16 mouse cellular contexts compared by ENCODE assay signal in the genomic region with DNA sequence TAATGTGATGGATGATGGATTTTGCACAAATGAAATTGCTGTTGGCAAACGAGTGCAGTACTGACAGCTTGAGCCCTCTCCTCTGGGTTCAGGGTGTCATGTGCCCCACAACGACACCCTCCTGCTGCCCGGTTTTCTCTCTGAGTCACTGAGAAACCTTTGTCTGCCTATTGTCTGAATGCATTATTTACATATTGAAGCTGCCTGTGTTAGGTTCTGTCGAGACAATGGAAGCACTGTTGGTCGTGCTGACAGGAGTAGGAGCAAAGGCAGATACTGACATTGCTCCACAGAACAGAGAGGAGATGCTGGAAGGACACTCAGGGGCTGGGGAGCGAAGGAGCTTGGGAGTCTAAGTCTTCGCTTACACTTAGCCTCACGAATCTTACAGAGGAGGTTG. TPM values are rescaled to one million over a fixed set of nuclear protein-coding genes. Genes with fewer than 3 reads are reported as not detected.
DNase-seq lines count a peak whose midpoint lies in the region; ATAC-seq and TF ChIP-seq lines count a peak whose summit lies in the region.
"Had no signal": no experiment of that assay in that cellular context is flagged by ENCODE, and none has a peak within 500 bp of the region (broad histone marks: within the 10 kb centered on the region; RNA-seq: fewer than 3 reads in every experiment).

No protein-coding gene starts in this region.

- 0 out of 2 replicates have a peak overlapping the region, but pooled peaks have one; percentile 34 for H3K27ac ChIP-seq in forebrain, embryonic 15.5 days (replicated peaks)
- no peak overlapping the region for H3K27ac ChIP-seq in forebrain, embryonic 12.5 days
- H3K27ac ChIP-seq in midbrain, embryonic 10.5 days (replicated peaks) = peak overlapping the region; percentile 61; the same call in 1 of the 2 replicates
- H3K27ac ChIP-seq in midbrain, postnatal 0 days (ENCODE audit: low read depth, low read length) = no peak overlapping the region
- H3K27ac ChIP-seq in hindbrain, embryonic 15.5 days (replicated peaks) = 0 out of 2 replicates have a peak overlapping the region, but pooled peaks have one; percentile 13
- H3K27ac ChIP-seq: embryonic facial prominence, embryonic 15.5 days; limb, embryonic 12.5 days had no signal

- 34% methylated on average over 8 of the region's 8 CpGs for WGBS in forebrain, embryonic 15.5 days
- WGBS in forebrain, embryonic 12.5 days = 34% methylated on average over 8 of the region's 8 CpGs
- 45% methylated on average over 8 of the region's 8 CpGs for WGBS in midbrain, embryonic 10.5 days
- 25% methylated on average over 8 of the region's 8 CpGs for WGBS in midbrain, postnatal 0 days
- 22% methylated on average over 8 of the region's 8 CpGs for WGBS in hindbrain, embryonic 15.5 days

- ATAC-seq in forebrain, embryonic 15.5 days (replicated peaks) = no peak
- no peak for ATAC-seq in forebrain, embryonic 12.5 days (ENCODE audit: low FRiP score)
- ATAC-seq in midbrain, postnatal 0 days (ENCODE audit: low FRiP score) = no peak
- ATAC-seq in hindbrain, embryonic 15.5 days (ENCODE audit: low FRiP score, low read depth) = no peak

- H3K9me3 ChIP-seq in forebrain, embryonic 15.5 days = no peaks in the 10 kb centered on the region
- no peaks in the 10 kb centered on the region for H3K9me3 ChIP-seq in forebrain, embryonic 12.5 days
- no peaks in the 10 kb centered on the region for H3K9me3 ChIP-seq in midbrain, embryonic 10.5 days (replicated peaks)
- no peaks in the 10 kb centered on the region for H3K9me3 ChIP-seq in midbrain, postnatal 0 days (ENCODE audit: low read length)
- H3K9me3 ChIP-seq in hindbrain, embryonic 15.5 days = no peaks in the 10 kb centered on the region
- H3K9me3 ChIP-seq: embryonic facial prominence, embryonic 15.5 days; limb, embryonic 12.5 days had no signal

- H3K4me1 ChIP-seq in forebrain, embryonic 15.5 days = peaks cover 12% of the 10 kb centered on the region
- H3K4me1 ChIP-seq in forebrain, embryonic 12.5 days = peaks cover 19% of the 10 kb centered on the region
- H3K4me1 ChIP-seq in midbrain, embryonic 10.5 days = peaks cover 16% of the 10 kb centered on the region
- peaks cover 6% of the 10 kb centered on the region; the same call in 1 of the 2 replicates for H3K4me1 ChIP-seq in midbrain, postnatal 0 days (ENCODE audit: insufficient read depth, low read length)
- H3K4me1 ChIP-seq in hindbrain, embryonic 15.5 days (replicated peaks) = peaks cover 28% of the 10 kb centered on the region
- H3K4me1 ChIP-seq: embryonic facial prominence, embryonic 15.5 days; limb, embryonic 12.5 days had no signal

- no peak for TF ChIP-seq CTCF in midbrain, postnatal 0 days (IDR thresholded peaks at IDR 0.05)

- H3K27me3 ChIP-seq in forebrain, embryonic 15.5 days = no peaks in the 10 kb centered on the region
- no peaks in the 10 kb centered on the region for H3K27me3 ChIP-seq in forebrain, embryonic 12.5 days
- H3K27me3 ChIP-seq in midbrain, embryonic 10.5 days (ENCODE audit: low read depth, poor library complexity, severe bottlenecking) = no peaks in the 10 kb centered on the region
- no peaks in the 10 kb centered on the region for H3K27me3 ChIP-seq in midbrain, postnatal 0 days (ENCODE audit: insufficient read depth, low read length)
- no peaks in the 10 kb centered on the region for H3K27me3 ChIP-seq in hindbrain, embryonic 15.5 days
- H3K27me3 ChIP-seq: embryonic facial prominence, embryonic 15.5 days; limb, embryonic 12.5 days had no signal

- no peak overlapping the region for H3K4me2 ChIP-seq in forebrain, embryonic 15.5 days (replicated peaks)
- H3K4me2 ChIP-seq in forebrain, embryonic 12.5 days = no peak overlapping the region
- no peak overlapping the region for H3K4me2 ChIP-seq in midbrain, postnatal 0 days (ENCODE audit: low read depth, low read length, poor library complexity, severe bottlenecking)
- no peak overlapping the region for H3K4me2 ChIP-seq in hindbrain, embryonic 15.5 days
- H3K4me2 ChIP-seq: embryonic facial prominence, embryonic 15.5 days; limb, embryonic 12.5 days had no signal

- no peaks in the 10 kb centered on the region for H3K36me3 ChIP-seq in forebrain, embryonic 15.5 days
- H3K36me3 ChIP-seq in forebrain, embryonic 12.5 days (replicated peaks) = no peaks in the 10 kb centered on the region
- no peaks in the 10 kb centered on the region for H3K36me3 ChIP-seq in midbrain, embryonic 10.5 days
- H3K36me3 ChIP-seq in midbrain, postnatal 0 days (ENCODE audit: insufficient read depth, low read length) = no peaks in the 10 kb centered on the region
- no peaks in the 10 kb centered on the region for H3K36me3 ChIP-seq in hindbrain, embryonic 15.5 days
- H3K36me3 ChIP-seq: embryonic facial prominence, embryonic 15.5 days; limb, embryonic 12.5 days had no signal

- no peak overlapping the region for H3K4me3 ChIP-seq in forebrain, embryonic 15.5 days
- no peak overlapping the region for H3K4me3 ChIP-seq in forebrain, embryonic 12.5 days (replicated peaks)
- H3K4me3 ChIP-seq in midbrain, embryonic 10.5 days = no peak overlapping the region
- H3K4me3 ChIP-seq in midbrain, postnatal 0 days (ENCODE audit: low read depth, low read length) = no peak overlapping the region
- no peak overlapping the region for H3K4me3 ChIP-seq in hindbrain, embryonic 15.5 days
- H3K4me3 ChIP-seq: embryonic facial prominence, embryonic 15.5 days; limb, embryonic 12.5 days had no signal

- no peak for DNase-seq in midbrain, embryonic 10.5 days (ENCODE audit: low spot score)
- no peak for DNase-seq in midbrain, postnatal 0 days (ENCODE audit: low spot score)
- DNase-seq in retina, embryonic 14.5 days (ENCODE audit: low spot score) = peak; percentile 36
- no peak for DNase-seq in yolk sac, embryonic 10.5 days (ENCODE audit: low spot score)
- DNase-seq in ovary, postnatal 36 days (ENCODE audit: low spot score) = no peak
- DNase-seq: adrenal gland, adult 8-10 months; kidney, postnatal 4 days; lung, adult 18-20 months; spleen, adult 18-20 months had no signal

- H3K9ac ChIP-seq in forebrain, embryonic 15.5 days (replicated peaks) = no peak overlapping the region
- no peak overlapping the region for H3K9ac ChIP-seq in forebrain, embryonic 12.5 days
- no peak overlapping the region for H3K9ac ChIP-seq in midbrain, postnatal 0 days (replicated peaks; ENCODE audit: low read length, poor library complexity, severe bottlenecking)
- no peak overlapping the region for H3K9ac ChIP-seq in hindbrain, embryonic 15.5 days
- H3K9ac ChIP-seq: embryonic facial prominence, embryonic 15.5 days; limb, embryonic 12.5 days had no signal

RNA-seq across cellular contexts. Expression of a gene that starts 44.2 kb away (rescaled TPM):
- 23.8 and 28.6 TPM in 2 replicates for polyA plus RNA-seq in forebrain, embryonic 15.5 days (2015; fragmentation: Nextera tagmentation; extraction: Ambion mirVana)
- 14.6 and 15.5 TPM in 2 replicates for polyA plus RNA-seq in forebrain, embryonic 12.5 days (2016; fragmentation: Nextera tagmentation; extraction: Ambion mirVana)
- polyA plus RNA-seq in midbrain, embryonic 10.5 days (2016; fragmentation: Nextera tagmentation; extraction: Ambion mirVana) = 1.8 and 4.1 TPM in 2 replicates
- 159 and 190 TPM in 2 replicates for total RNA-seq in midbrain, postnatal 0 days (2014; rRNA removed)
- polyA plus RNA-seq in midbrain, postnatal 0 days (2015; fragmentation: Nextera tagmentation; extraction: Ambion mirVana) = 27.3 and 31.3 TPM in 2 replicates
- polyA plus RNA-seq in hindbrain, embryonic 15.5 days (2015; fragmentation: Nextera tagmentation; extraction: Ambion mirVana) = 32.7 and 33.1 TPM in 2 replicates
- total RNA-seq: megakaryocyte, adult 5-6 weeks had no signal
- polyA plus RNA-seq: heart, embryonic 14.5 days had no signal

Comparison
In these comparisons a context has a peak if more than half of its experiments do, and no peak if none do; other contexts are left out.
1. H3K27ac ChIP-seq: peak in forebrain, embryonic 15.5 days (single experiment), midbrain, embryonic 10.5 days (single experiment) and hindbrain, embryonic 15.5 days (single experiment); none in forebrain, embryonic 12.5 days (single experiment) and midbrain, postnatal 0 days (single experiment).